Mouse (Mus musculus) thymus, postnatal 4 days (tissue): ENCODE measurements around the gene Rnf121.
"Not testable (repeated sequence)": the region's sequence is repeated elsewhere in the genome, so short reads cannot be mapped to it uniquely, and the experiment has no call there.

ENCODE experiments used
- DNase-seq: peaks from one replicate; pipeline ENCODE4 v3.0.0; 2021

Gene Rnf121

DNA sequence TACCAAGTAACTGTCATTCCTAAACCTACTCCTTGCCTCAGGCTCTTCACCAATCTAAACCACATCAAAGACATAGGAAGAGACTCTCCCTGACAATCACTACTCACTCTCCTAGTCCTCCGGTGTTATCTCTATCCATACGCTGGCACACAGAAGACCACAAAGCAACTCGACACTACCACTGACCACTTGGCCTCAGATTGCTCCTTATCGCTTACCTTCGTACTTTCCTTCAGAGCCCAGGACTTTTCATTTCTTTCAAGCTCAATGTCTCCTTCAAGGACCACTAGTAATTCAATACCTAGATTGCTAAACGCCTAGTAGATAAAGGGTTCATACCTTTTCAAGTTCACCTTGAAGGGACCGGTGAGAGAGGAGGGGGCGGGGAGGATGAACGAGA, 1.4 kb downstream of the Rnf121 start:
- no peak for DNase-seq

DNA sequence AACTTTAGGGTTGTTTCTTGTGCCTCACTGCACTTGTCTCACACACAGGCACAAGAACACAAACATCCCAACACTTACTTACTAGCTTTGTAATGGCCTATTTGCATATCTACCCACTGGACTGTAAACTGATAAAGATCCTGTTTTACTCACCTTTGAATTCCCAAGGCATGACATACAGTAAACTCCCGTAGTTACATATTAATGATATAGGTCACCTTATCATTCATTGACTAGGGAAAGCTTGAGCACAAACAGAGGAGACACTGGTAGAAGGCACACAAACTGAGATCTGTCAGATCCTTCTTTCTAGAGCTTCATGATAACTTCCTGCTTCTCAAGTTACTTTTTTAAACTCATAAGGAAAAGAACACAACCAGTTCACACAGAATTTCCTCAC, 3.1 kb downstream of the Rnf121 start:
- DNase-seq: no peak

- no peak for DNase-seq
Measured at GRCm38 (mm10) chr7:102061353-102061752, 3.9 kb downstream of the Rnf121 start.

DNA sequence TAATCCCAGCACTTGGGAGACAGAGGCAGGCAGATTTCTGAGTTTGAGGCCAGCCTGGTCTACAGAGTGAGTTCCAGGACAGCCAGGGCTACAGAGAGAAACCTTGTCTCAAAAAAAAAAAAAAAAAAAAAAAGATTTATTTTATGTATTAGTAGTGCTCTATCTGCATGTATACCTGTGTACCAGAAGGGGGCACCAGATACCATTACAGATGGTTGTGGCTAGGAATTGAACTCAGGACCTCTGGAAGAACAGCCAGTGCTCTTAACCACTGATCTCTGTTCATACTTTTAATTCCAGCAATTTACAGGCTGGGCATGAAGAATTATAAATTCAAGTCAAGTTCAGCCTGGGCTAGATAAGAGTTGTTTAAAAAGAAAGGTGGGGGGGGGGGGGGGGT, 16.7 kb downstream of the Rnf121 start:
- DNase-seq: not testable (repeated sequence)

DNA sequence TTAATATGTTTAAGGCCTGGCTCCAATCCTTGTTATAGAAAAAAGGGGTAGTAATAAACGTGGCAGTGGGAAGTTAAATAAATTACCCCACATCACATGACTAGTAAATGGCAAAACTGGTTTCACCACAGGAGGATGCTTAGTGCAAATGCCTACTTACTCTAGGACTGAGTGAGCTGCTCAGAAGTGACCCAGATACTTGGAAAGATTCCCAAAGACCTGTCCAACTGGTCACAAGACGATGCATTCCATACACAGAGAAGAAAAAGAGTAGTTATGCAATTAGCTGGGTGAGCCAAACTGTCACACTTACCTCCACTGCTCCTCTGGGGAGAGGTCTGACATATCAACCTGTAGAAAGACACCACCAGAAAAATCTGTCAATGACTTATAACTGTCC, 23.0 kb downstream of the Rnf121 start:
- no peak for DNase-seq

- DNase-seq: no peak
Measured at GRCm38 (mm10) chr7:102037318-102037717, 28.0 kb downstream of the Rnf121 start.

GRCm38 (mm10) chr7:102035534-102035933, 29.7 kb downstream of the Rnf121 start:
- DNase-seq: no peak

GRCm38 (mm10) chr7:102034904-102035303, 30.4 kb downstream of the Rnf121 start:
- DNase-seq: no peak

DNA sequence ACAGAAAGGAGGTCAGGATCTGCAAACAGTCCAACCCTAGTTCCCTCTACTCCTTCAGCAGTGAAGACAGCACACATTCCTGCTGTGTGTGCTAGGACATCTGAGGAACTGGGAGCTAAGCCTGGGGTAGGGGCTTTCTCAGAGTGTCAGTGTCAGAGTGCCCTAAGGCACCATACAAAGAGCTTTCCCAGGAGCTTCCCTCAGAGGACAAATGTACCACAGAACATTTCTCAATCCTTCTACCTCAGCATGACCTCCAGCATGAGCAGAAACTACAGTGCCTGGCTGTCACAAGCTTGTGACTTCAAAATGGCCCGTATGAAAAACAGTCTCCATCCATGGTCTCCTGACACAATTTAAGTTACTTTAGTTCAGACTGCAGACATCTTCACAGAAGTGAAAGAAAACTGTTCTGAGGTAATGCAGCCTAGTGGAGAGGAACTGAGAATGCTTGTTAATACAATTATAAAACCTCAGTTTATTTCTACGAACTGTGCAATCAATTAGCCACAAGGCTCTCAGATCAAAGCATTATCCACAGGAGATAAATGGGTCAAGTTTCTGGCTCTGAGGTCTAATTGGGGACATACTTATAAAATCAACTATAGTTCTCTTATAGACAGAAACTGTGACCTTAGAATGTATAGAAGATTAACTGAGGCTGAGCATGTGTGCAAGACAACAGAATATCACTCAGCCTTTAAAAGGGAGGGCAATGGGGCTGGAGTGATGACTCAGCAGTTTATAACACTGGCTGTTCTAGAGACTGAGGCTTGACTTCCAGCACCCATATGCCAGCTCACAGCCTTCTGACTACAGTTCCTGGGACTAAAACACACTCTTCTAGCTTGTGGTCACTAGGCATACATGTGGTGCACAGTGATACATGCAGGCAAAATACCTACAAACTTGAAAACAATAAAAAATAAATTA, 39.8 kb downstream of the Rnf121 start:
- DNase-seq: no peak

DNA sequence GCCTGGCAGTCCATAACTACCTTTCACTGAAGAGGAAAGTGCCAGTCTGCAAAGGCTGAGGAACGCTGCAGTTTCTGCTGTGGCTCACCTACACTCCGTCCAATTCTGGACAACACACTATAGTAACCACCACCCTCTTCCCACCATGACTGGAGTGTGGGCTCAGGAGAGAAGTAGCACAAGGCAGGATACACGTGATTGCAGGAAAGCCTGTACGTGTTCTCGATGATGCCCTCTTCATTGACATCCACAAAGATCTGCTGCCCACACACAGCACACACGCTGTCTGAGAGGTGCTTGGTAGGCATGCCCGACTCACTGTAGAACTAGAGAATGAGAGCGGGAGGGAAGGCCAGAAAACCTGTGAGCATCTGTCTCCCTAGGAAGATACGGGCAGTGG, 41.4 kb downstream of the Rnf121 start:
- DNase-seq: no peak

DNA sequence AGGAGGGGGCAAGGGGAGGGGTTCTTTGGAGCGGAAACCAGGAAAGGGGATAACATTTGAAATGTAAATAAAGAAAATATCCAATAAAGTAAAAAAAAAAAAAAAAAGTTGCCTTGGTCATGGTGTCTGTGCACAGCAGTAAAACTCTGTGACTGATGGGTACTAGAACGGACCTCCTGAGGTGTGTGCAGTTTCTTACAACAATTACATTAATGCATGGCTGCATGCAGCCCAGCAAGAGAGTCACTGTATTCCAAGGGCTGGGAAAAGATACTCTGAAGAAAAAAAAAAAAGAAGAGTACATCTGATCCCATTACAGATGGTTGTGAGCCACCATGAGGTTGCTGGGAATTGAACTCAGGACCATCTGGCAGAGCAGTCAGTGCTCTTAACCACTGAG, 44.3 kb downstream of the Rnf121 start:
- DNase-seq: not testable (repeated sequence)

DNA sequence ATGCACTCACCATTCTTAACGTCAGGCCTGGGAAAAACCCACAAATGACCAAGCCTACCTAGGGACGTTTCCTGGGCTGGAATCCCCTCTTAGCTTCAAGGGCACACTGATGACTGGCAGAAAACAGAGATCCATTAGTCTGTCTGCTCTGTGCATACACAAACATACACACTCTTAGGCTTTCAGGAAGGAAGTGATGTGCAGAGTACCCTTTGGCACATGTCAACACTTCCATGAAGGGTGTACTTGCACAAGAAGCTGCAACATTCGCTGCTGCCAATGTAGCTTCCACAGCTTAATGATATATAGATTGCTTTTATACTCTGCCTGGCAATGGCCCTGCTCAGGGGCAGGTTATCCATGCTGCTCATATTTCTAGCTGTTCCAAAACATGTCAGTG, 45.9 kb downstream of the Rnf121 start:
- no peak for DNase-seq

DNA sequence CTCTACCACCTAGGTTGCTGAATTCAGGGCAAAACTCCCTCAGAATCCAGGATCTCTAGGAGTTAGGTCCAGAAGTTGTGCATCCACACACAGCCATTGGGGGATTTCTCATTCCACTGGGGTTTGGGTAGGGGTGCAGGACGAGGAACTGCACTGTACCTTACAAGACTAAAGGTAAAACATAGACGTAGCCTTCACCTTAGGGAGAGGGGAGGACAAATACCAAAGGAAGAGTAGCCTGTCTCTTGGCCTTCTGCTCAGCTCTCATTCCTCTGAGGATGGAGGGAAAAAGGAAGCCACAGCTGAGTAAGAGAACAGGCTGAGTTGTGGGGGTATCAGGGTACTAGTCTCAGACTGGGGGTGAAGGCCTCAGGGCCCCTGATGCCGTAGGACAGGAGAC, 46.7 kb downstream of the Rnf121 start, which contains the start of gene Il18bp:
Gene Il18bp, minus strand, starts transcription at position 101 of the 400 bp plus-strand sequence.
- no peak for DNase-seq

- no peak for DNase-seq
Measured at GRCm38 (mm10) chr7:102018034-102018433, 47.2 kb downstream of the Rnf121 start.

GRCm38 (mm10) chr7:102017452-102017851, 47.8 kb downstream of the Rnf121 start:
- no peak for DNase-seq

- no peak for DNase-seq
Measured at GRCm38 (mm10) chr7:102016936-102017335, 48.3 kb downstream of the Rnf121 start.

DNA sequence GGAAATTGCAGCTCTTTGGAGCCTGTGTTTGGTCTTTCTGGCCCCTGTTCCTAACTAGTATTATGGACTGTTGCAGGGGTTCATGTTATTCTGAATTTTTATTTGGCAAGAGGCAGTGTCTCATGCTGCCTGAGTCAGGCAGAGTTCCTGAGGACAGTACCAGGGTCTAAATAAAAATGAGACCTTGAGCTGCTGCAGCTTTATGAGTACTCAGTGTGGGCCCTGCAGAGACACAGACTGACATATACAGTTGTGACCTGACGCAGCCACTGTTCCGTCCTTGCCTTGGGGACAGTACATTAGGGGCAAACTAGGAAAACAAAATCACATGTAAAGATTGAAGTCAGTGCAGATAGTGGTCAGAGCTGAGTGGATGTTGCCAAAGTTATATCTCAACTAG, 50.3 kb downstream of the Rnf121 start:
- DNase-seq: no peak

GRCm38 (mm10) chr7:102013416-102013815, 51.9 kb downstream of the Rnf121 start:
- DNase-seq: no peak

DNA sequence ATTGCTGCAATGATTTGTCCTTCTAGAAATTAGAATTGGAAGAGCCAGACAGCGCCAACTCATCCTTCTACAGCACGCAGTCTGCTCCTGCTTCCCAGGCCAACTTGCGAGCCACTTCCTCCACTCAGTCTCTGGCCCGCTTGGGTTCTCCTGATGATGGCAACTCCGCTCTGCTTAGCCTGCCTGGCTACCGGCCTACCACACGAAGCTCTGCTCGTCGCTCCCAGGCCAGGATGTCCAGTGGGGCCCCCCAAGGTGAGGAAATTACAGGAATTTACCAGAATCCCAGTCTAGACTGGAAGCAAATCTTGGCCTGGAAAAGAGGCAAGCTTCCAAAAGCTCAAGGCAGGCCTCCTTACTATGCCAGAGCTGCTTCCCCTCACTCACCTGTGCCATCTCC, 53.4 kb downstream of the Rnf121 start:
- DNase-seq: no peak

- no peak for DNase-seq
Measured at GRCm38 (mm10) chr7:102006520-102006919, 58.7 kb downstream of the Rnf121 start.

DNA sequence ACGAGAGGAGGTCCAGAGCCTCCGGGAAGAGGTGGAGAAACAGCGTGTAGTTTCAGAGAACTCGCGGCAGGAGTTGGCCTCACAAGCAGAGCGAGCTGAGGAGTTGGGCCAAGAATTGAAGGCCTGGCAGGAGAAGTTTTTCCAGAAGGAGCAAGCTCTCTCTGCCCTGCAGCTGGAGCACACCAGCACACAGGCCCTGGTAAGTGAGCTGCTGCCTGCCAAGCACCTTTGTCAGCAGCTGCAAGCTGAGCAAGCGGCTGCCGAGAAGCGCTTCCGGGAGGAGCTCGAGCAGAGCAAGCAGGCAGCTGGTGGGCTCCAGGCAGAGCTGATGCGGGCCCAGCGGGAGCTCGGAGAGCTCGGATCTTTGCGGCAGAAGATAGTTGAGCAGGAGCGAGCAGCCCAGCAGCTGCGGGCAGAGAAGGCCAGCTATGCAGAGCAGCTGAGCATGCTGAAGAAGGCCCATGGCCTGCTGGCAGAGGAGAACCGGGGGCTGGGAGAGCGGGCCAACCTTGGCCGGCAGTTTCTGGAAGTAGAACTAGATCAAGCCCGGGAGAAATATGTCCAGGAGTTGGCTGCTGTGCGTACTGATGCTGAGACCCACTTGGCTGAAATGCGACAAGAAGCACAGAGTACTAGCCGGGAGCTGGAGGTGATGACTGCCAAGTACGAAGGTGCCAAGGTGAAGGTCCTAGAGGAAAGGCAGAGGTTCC, 64.2 kb downstream of the Rnf121 start:
- no peak for DNase-seq

DNA sequence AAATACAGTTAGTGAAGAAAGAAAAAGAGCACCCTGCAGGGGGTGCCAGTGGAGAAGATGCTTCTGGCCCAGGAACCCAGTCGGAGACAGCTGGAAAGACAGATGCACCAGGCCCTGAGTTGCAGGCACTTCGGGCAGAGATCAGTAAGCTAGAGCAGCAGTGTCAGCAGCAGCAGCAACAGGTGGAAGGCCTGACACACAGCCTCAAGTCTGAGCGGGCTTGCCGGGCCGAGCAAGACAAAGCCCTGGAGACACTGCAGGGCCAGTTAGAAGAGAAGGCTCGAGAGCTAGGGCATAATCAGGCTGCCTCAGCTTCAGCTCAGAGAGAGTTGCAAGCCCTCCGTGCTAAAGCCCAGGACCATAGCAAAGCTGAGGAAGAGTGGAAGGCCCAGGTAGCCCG, 65.0 kb downstream of the Rnf121 start:
- no peak for DNase-seq

GRCm38 (mm10) chr7:101999461-102000151, 65.7 kb downstream of the Rnf121 start:
- DNase-seq: no peak
